Mouse (Mus musculus) heart, embryonic 16.5 days (tissue): Measurements from ENCODE around the gene Zmym3. TPM values are rescaled to one million over a fixed set of nuclear protein-coding genes. Genes with fewer than 3 reads are reported as not detected.

Source experiments
- polyA plus RNA-seq: library from polyadenylated mRNA; unstranded; fragments of >200 nt; fragmentation: Nextera tagmentation; extraction: Ambion mirVana; gene quantifications from 2 replicates; pipeline ENCODE4 v1.2.1, GENCODE M21; 2015

Zmym3 gene
- polyA plus RNA-seq, 1 experiment from 2014 or later, result 23.5 TPM

Other genes with a start within 250 kb of the Zmym3 start
- gene Snx12, start 198.3 kb downstream of the Zmym3 start, polyA plus RNA-seq, result 38.8 and 47.8 TPM in 2 replicates
- 1.7 TPM in 2 replicates for gene Foxo4, start 166.3 kb downstream of the Zmym3 start, polyA plus RNA-seq
- 0.33 TPM in 1 of 2 replicates, not detected in the other for gene Gm614, start 156.9 kb downstream of the Zmym3 start, polyA plus RNA-seq
- 28.9 and 43.8 TPM in 2 replicates for gene Il2rg, start 152.6 kb downstream of the Zmym3 start, polyA plus RNA-seq
- gene Gm20489, start 151.8 kb downstream of the Zmym3 start, polyA plus RNA-seq, result not detected in 2 replicates
- 18.9 and 25.2 TPM in 2 replicates for gene Med12, start 146.8 kb downstream of the Zmym3 start, polyA plus RNA-seq
- 1.9 and 2.0 TPM in 2 replicates for gene Nlgn3, start 121.7 kb downstream of the Zmym3 start, polyA plus RNA-seq
- gene Gjb1, start 44.5 kb downstream of the Zmym3 start, polyA plus RNA-seq, result 0.10 and 0.60 TPM in 2 replicates
- gene Nono, start 8.5 kb upstream of the Zmym3 start, polyA plus RNA-seq, result 237 and 264 TPM in 2 replicates
- 105 and 106 TPM in 2 replicates for gene Itgb1bp2, start 28.2 kb upstream of the Zmym3 start, polyA plus RNA-seq
- 6.2 and 8.0 TPM in 2 replicates for gene Taf1, start 111.9 kb upstream of the Zmym3 start, polyA plus RNA-seq
- gene Ogt, start 219.2 kb upstream of the Zmym3 start, polyA plus RNA-seq, result 107 and 110 TPM in 2 replicates